Mouse (Mus musculus) layer of hippocampus, adult 9-10 months (tissue): Measurements from ENCODE around the gene Omp.
"Not testable (repeated sequence)": the region's sequence is repeated elsewhere in the genome, so short reads cannot be mapped to it uniquely, and the experiment has no call there.

Source experiments
- DNase-seq: peaks from one replicate; pipeline ENCODE4 v3.0.0; 2022; ENCODE audit warnings: low spot score

Gene Omp

GRCm38 (mm10) chr7:98145402-98145801, at the start of gene Omp:
Gene Omp, minus strand, starts transcription at chr7:98145502.
- no peak for DNase-seq

DNA sequence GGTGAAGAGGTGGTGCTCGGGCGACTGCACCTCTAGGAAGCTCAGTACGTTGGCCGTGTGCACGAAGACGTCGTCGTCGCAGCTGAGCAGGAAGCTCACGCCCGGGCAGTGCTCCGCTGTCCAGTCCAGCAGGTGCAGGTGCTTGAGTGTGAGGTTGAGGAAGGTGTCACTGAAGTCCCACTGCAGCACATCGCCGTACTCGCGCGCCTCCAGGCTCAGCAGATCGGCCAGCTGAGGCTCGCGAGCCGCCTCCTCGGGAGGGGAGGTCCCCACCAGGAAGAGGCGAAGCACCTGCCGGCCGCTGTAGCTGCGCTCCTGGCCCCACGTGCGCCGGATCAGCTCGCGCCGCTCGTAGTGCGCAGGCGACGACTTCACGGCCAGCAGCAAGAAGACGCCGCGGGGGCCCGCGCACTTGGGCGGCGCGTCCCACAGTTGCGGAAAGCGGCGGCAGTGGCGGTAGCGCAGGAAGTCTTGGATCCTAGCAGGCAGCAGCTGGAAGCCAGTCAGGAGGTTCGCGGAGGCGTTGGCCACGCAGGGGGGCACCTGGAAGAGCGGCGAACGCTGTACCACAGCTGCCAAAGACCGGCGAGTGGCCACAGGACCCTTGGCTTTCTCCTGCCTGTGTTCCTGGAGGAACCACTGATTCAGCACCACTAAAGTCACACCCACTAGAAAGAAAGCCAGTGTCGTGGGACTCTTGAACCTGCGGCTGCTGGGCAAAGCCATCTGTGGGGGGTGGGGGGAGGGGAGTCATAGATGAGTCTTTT, 48.9 kb upstream of the Omp start:
- DNase-seq, result no peak

DNA sequence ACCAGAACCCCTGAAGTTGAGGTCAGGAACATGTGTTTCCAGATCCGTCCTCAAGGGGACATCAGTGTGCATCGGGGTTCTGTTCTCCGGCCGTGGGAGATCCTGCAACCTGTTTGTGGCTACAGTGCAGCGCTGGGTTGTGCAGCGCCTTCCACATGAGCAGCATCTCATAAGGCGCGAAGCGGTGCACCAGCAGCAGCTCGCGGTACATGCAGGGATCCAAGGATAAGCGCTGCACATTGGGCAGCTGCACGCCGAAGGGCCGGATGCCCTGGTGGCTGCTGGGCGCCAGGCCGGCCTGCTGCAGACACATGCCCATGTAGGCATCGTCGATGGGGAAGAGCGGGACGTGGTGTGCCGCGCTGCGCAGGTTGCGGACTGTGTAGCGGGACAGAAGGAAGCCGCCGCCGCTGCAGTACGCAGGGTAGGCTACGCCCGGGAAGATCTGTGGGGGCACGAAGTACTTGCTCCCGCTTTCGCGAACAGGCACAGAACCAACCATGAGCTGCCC, 48.3 kb upstream of the Omp start:
- no peak for DNase-seq

- DNase-seq, result no peak
Measured at GRCm38 (mm10) chr7:98191571-98192250, 46.4 kb upstream of the Omp start.

DNA sequence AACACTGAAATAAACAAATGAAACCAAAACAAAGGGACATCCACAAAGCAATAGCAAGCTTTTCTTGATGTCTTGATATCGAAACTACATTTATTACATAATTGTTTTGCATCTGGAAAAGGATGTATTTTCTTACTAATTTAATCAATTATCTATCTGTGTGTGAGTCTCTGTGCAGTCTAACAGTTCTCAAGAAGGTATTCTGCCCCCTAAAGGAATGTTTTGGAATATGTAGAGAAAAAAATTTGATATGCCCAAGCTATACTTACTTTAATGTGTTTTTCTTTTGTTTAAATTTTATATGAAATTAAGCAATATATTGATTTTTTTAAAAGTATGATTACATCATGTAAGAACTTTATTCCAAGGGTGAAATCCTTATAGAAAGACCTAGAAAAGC, 45.3 kb upstream of the Omp start:
- DNase-seq, result no peak

DNA sequence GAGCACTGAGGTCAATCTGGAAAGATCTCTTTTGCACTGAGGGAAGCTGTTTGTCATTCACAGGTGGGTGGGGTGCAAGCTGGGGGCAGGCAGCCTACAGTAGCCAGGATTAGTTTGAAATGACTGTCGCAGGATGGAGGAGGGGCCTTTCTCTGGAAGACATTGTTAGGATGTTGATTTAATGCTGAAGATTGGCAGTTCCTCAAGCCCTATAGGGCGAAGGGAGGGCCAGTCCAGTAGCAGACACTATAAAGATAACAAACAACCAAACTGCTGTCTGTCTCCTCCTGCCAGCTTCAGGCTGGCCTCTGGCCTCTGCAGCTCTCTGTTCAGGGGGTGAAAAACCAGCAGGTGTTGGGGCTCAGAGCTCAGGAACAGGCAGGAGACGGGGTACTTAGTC, 44.4 kb upstream of the Omp start:
- DNase-seq, result no peak

DNA sequence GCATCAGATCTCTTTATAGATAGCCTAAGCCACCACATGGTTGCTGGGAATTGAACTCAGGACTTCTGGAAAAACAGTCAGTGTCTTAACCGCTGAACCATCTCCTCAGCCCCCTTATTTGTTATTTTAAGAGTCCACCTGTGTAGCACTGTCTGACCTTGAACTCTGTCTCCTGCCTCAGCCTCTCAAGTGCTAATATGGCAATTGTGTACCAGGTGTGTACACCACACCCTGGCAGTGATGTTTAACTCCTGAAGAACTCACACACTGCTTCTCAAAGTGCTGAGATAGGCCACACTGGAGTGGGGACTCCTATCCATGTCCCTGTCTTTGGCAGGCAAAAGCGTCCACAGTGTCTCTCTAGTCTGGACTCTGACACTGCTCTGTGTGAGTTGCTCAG, 43.4 kb upstream of the Omp start:
- DNase-seq, result no peak

- DNase-seq, result no peak
Measured at GRCm38 (mm10) chr7:98188238-98188637, 42.9 kb upstream of the Omp start.

GRCm38 (mm10) chr7:98187332-98187731, 42.0 kb upstream of the Omp start:
- not testable (repeated sequence) for DNase-seq

- no peak for DNase-seq
Measured at GRCm38 (mm10) chr7:98186637-98187036, 41.3 kb upstream of the Omp start.

DNA sequence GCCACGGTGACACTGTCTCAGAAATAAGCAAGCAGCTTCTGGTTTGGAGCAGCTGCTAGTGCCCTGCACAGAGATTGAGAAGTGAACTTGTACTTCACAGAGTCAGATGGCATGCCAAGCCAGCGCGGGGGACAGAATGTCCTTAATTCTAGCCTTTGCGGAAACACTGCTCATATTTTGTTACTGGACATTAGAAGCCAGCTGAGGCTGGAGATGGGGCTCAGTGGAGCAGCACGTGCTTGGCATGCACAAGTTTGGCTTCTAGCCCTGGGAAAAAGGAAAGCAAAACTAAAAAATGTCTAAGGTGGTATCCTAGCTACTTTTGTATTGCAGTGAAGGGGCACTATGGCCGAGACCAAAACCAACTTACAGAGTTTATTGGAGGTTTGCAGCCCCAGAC, 40.0 kb upstream of the Omp start:
- no peak for DNase-seq

- DNase-seq, result no peak
Measured at GRCm38 (mm10) chr7:98178560-98179231, 33.4 kb upstream of the Omp start.

GRCm38 (mm10) chr7:98177929-98178559, 32.7 kb upstream of the Omp start, which contains the start of gene Capn5:
Gene Capn5, minus strand, starts transcription at chr7:98178274.
- DNase-seq, result no peak

DNA sequence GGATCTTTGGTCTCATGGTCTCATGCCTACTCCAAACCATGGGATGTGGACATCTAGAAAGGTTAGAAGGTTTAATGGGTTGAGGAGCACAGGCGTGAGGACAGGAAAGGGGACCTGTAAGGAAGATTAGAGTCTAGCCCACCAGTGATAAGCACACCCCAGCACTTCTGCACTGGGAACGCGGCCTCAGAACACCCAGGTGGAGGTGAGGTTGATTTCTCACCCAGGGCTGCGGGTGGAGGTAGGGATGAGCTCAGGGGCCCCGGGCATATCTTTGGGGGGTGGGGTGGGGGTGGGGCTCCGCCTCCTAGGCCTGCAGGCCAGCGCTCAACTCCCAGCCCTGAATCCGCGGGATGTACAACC, 32.2 kb upstream of the Omp start:
- DNase-seq, result no peak

DNA sequence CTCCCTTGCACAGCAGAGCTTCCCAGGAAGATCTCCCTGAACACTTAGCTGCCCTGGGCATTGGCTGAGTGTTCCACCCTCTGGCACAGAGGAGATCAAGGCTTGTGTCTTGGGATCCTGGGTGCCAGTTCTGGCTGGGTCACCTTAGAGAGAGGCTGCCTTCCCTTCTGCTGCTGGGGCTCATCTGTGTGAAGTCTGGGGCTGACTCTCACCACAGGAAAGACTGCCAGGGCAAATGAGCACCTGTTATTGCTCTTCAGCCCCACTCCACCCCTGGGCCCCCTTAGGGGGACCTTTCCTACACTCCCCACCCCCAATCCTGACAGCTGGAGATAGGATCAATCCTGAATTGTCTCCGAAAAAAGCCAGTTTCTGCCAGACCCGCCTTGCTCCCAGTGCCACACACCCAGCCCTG, 31.8 kb upstream of the Omp start:
- DNase-seq, result no peak

- DNase-seq, result no peak
Measured at GRCm38 (mm10) chr7:98176322-98177070, 31.2 kb upstream of the Omp start.

DNA sequence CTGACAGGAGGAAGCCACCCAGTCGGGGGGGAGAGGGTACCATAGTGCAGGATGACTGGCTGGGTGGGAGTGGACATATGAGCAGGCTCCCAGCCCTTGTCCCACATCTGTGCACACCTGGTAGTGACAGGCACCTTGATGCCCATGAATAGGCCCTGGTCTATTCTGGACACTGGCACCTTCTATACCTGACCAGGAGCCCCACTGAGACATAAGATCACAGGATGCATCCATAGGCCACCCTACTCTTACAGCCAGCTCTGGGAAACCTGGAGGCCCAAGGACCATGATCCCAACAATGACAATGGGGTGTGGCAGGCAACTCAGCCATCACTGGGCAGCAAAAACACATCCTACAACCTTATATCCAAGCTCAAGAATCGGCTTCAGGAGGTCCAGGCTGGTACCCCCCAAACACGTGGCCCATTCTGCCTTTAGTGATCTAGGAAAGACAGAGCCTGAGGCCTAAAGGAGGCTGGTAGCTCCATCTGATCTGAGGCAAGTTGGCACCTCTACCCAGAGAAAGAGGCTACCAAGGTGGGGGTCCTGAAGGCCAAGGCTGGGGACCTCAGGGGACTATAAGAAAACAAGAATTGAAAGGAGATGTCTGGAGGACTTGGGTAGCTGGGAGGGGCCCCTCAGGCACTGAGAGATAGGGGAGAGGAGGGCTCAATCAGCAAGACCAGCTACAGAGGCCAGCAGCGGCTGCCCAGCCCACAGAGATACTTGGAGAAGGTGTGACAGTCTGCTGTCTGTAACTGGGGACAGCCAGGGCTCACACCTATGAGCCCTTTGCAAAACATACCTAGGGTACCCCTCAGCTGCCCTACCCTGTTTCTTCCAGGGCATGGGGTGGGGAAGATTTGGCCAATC, 29.8 kb upstream of the Omp start:
- no peak for DNase-seq

DNA sequence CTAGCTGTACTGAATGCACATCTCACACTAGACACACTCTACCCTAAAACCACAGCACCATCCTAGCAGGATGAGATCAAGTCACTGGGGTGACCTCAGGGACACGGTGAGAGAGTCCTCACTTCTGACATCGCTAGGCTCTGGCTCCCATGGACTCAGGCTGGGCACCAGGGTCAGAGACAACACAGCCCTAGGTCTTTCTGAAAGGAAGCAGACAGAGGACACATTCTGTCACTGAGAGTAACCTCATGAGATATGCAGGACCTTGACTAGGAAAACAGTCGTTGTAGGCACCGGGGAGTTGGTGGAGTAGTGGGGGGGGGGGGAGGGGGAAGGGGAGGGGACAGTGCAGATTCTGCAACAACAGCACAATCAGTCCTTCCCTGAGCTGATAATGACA, 28.1 kb upstream of the Omp start:
- DNase-seq, result no peak

DNA sequence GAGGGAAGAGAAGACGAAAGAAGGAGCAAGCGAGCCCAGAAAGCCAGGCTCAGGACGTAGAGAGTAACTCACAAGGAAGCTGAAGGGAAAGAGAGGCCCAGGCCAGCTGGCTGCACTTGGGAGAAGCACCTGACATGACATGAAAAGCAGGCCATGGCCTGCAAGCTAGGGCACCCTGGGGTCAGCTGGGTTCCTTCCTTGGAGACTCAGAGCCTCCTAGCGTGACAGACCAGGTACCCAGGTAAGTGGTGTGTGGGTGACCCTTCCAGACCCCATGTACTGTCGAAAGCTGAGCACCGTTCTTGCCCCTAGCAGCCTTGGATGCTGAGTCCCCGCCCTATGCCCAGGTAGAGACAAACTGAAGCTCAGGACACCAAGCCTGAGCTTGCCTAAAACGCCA, 27.4 kb upstream of the Omp start:
- no peak for DNase-seq

GRCm38 (mm10) chr7:98171141-98172073, 26.1 kb upstream of the Omp start:
- DNase-seq, result no peak
